Mouse (Mus musculus) MEL-GATA-1-ER (cell line): Measurements from ENCODE around the gene Gapt.

Source experiments
- DNase-seq: peaks from one replicate; pipeline ENCODE4 v3.0.0-alpha.2; 2012; ENCODE audit warnings: low read depth; ENCODE audit errors: extremely low read depth

Gene Gapt

DNA sequence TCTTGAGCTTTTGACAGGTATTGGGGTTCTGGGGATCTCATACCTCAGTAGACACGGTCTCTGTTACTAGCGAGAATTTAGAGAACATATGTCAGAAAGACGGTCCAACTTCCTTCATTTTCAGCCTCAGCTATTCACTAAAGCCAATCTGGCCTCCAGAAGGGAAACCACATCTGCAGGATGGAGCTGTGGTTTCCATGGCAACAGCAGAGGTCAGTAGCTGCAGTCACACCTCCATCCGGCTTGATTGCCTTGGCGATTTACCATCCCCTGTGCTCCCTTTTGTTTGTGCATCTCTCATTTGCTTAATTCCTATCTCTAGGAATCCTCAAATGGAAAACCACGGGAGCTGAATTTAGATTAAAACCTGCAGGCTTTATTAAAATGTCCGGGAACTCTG is 10.3 kb downstream of the Gapt start:
- no peak for DNase-seq

GRCm38 (mm10) chr13:110342602-110343001 is 14.4 kb downstream of the Gapt start:
- no peak for DNase-seq

GRCm38 (mm10) chr13:110332958-110333597 is 23.9 kb downstream of the Gapt start:
- no peak for DNase-seq

DNA sequence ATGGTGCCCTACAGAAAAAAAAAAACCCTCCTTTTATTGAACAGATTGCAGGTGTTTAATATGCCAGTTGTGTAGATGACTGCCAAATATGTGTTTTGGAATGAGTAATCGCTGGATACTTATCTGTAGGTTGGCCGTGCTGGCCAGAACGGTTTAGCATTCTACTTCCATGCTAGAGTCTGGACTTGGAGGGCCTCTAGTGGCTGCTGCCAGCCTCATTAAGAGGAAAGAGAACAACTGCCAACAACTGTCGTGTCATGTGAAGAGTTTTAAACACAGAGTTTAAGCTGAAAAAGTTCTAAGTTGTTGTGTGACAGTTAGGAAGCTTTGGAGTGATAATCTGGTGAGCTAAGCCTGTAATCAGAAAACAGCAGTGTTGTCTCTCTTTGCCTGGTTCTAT is 38.3 kb downstream of the Gapt start:
- DNase-seq, result no peak

DNA sequence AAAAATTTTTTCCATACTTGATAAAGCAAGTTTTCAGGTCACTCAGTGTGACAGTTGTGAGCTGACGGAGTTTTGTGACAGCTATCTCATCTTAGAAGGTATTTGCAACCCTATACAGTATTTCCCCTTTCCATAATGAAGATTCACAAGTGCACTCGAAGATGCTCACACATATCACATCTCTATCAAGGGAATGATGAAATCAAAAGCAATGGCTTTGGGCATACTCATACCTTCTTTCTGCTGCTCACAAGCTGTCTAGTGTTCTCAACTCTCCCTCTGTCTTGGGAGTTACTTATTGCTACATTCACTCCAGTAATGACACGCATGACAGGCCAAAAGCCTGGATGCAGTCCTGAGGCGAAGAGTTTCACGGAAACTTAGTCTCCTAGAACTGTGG is 49.8 kb downstream of the Gapt start:
- DNase-seq, result no peak
